Mouse (Mus musculus) adrenal gland, postnatal 36 days (tissue): ENCODE measurements at regions not wholly inside any gene's neighbourhood (a gene's known extent, or its start where the extent isn't known, plus 50 kb on each side); places are given as distances from the start of the nearest gene placed in this dataset.
A peak's percentile ranks its signal among the peaks of the same experiment; 100 is the strongest.

Experiments
- DNase-seq, 2 experiments: peaks; one replicate each; pipeline ENCODE4 v3.0.0; 2021; ENCODE audit warnings: mixed read lengths in 1 of 2

DNA sequence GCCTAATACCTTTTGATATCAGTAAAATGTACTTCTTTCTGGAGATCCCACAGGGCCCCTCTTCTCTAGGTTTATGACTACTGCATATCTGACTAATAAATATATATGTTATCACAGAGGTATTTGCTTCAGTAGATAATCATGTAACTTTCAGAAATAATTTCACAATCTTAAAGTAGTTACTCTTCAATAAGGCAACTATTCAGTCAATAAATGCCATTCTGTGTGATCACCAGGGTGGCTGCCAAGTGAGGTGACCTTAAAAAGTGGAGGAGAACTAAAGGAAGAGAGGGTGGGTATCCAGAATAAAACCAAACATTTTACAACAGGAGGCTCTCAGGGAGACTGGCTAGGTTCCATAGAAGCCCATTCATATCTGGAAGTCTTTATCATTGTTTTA lies 748.4 kb downstream of the Inhba start:
- DNase-seq, result peak in 1 of 2 experiments; percentile 14

DNA sequence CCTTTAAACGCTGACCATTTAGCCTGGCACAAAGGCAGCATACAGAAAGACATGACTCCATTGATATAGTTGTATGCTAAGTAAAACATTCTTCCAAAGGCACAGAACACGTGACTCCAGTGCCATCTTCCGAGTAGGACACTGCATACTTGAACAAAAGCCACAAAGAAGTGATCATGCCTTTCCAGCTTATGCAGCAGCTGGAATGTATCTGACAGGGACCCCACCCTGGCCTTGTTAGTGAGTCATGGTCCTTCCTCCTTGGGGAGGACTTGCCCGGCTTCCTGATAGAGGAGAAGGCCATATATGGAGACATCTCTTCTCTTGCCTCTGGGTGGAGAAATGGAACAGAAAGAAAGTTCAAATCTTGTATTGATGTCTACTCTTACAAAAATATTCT lies 749.8 kb downstream of the Inhba start:
- no peak for DNase-seq

DNA sequence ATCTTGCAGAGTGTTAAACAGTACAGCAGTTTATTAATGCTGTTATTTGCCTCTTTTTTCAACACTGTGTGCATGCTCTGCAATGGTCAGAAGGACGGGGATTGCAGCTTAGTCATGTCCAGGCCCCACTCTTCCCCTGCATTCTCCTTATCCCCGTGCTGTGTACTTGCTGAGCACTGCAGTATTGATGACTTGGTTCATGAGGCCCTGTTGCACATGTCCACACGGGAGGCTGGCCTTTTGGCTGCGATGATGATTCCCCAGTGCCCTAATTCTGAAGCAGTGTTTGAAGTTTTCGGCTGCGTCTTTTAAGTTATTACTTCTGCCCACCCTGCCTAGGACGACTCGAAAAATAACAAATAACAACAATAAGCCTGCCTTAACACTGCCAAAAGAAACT lies 750.7 kb downstream of the Inhba start:
- no peak for DNase-seq

DNA sequence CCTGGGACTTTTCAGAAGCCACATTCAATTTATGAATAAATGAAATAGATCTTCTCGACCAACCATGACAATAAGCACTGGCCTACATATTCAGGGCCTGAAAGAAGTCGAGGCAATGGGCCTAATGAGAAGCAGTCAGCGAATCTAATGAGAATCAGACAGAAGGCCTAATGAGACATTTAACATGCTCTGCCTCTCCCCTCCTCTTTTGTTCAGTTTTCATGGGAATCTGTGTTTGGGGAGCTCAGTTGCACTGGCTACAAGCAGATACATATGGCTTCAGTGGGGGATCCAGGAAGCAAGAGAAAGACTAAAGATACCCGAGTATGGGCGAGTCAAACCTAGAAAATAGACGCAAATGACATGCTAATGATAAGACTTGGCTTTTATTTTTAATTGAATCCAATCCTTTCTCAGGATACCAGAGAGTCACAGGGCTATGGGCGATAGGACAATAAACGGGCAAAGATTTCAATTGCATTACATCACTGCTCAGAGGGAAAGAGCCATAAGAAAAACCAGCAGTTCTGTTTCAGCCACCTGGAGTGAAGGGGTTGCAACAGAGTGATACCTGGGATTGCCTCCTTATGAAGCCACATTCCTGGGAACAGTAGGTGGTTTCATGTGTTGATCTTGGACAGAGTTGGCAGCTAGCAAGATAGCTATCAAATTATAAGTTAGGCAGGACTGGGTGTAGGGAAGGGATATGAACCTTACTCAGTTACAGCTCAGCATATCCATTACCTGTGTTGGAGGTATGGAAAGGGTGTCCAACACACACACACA lies 751.3 kb downstream of the Inhba start:
- DNase-seq, result no peak

DNA sequence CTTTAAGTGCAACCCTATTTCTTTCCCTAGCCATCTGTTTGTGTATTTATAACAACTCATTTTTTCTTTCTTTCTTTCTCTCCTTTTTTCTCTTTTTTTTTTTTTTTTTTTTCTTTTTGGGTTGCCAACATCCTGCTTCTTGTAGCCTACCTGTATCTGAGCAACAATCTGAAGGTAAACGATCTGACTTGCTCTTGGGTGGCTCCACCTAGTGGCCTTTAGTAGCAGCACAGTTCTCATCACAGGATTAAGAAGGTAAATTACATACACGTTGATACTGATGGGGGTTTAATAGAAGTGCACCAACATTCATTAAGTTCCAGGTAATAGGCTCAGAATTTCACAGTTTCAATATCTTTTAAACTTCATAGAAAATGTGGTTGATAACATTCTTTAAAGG lies 752.1 kb downstream of the Inhba start:
- DNase-seq, result peak; percentile 22 to 53

DNA sequence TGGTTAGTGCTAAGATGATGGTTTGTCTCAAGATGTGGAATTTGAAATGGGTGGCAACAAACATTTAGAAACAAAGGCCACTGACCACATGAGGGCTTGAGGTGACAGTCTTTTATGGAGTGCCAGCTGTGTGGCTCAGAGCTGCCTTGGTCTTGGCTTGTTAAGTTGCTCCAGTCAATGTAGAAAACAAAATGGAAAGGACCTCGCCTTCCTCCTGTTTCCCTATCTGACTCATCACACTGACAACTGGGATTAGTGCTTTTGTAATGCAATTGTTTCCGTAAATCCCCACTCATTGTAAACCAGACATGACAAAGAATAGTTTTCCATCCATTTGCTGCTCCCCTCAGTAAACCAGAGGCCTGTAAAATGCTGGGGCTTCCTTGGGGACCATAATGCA lies 757.8 kb downstream of the Inhba start:
- DNase-seq, result no peak

DNA sequence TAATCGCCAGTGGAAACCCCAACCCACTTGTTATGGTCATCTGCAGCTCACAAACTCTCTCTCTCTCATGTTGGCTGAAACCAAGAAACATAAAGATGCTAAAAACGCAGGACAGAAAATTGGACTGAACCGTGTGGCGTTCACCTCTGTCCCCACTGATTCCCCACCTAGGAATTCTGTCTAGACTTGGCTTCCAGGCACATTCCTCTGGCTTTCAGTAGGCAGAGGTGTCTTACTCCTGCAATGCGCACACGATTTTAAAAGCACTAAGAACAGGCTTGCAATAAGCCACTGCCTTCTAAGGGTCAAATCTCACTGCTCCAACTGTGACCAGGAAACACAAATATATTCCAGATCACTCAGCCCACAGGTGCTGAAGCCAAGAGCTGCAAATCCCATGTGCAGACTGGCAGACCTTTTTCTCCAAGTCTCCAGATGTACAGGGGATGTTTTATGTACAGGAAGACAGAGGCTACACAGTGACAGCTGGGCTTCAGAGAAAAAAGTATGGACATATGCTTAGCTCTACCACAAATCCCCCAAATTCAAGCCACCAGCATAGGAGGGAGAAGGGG lies 758.3 kb downstream of the Inhba start:
- no peak for DNase-seq

DNA sequence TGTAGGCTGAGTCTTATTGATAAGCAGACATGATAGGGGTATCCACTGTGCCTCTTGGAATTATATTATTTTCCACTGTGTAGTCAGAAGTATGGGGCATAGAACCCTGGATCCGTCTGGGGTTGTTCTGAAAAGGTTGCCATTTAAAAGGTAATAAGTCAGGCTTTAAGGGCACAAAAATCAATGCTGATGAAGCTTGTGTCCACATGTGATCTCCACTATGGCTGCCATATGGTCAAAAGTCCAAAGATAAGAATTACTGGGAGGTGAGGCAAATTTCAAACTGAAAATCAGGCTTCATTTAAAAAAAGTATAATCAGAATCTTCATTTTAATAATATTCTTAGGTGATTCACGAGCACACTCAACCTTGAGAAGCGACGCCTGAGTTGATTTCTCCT lies 760.2 kb downstream of the Inhba start:
- no peak for DNase-seq

DNA sequence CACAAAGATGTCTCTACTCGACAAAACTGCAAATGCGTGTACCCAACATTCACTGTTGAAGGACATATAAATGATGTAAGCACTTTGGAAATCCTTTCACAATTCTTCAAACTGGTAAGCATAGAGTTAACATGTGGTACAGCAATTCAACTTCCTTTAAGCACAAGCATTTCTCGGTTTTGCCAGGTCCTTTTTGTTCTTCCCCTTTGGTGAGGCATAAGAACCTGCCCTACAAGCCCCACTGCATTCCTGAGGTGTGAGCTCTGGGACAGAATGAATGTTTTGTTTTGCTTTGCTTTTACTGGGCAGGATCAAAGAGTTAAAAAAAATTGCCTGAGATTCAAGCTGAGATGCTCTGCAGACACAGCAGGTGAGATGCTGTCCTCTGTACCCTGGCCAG lies 793.9 kb downstream of the Inhba start:
- no peak for DNase-seq
